Mouse (Mus musculus) bone marrow macrophage, adult 2 months (primary cell): ENCODE data around the gene Prrt4.

ENCODE experiments used
- CTCF ChIP-seq: IDR thresholded peaks from 2 replicates; pipeline ENCODE4 v1.5.1; 2012; ENCODE audit warnings: low read depth, mild to moderate bottlenecking, low read length, moderate library complexity
- POLR2A ChIP-seq: IDR thresholded peaks from 2 replicates; pipeline ENCODE4 v1.6.1; 2012; ENCODE audit warnings: mild to moderate bottlenecking, low read depth, low read length, borderline replicate concordance

DNA sequence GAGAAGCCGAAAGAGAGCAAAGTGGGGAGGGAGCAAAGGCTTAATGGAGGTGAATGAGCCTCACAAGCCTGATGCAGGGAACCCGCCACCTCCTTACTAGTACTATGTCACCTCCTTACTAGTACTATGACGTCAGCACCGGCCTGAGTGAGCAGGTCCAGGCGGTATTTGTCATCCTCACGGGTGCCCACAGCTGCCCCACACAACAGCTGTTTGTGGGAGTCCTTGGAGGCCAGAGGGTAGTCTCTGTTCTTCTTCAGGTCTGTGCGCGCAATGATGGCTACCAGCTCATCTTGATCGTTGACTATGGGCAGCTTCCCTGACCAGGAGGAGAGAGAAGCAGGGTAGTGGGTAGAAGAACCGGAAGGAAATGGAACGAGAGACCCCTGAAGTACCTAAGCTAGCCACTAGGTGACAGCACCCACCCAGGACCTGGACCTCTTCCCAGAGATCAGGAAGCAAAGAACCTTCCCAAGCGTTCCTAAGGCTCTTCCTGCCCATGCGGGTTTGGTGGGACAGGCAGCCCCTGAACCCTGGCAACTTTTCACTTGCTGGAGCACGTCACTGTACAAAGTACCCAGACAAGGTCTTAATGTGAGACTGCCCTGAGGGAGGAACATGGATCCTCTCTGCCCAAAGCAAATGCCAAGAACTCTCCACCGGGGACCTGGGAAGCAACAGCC is 25.7 kb upstream of the Prrt4 start:
- TF ChIP-seq CTCF (peak; percentile 94), POLR2A (no peak)
